Mouse (Mus musculus) olfactory bulb, adult 2 months (tissue): ENCODE data around the gene Calm3. TPM values are rescaled to one million over a fixed set of nuclear protein-coding genes. Genes with fewer than 3 reads are reported as not detected.

Experiments used
- H3K27ac ChIP-seq: fragments of 200-500 bp; 2 replicates; pipeline ENCODE4 v1.5.1; 2012; ENCODE audit warnings: low read depth, low read length; ENCODE audit not compliant: insufficient read depth
- H3K4me1 ChIP-seq: fragments of 200-500 bp; 2 replicates; pipeline ENCODE4 v1.6.1; 2012; ENCODE audit warnings: low read length; ENCODE audit not compliant: control insufficient read depth, insufficient read depth
- H3K4me3 ChIP-seq: fragments of 200-500 bp; 2 replicates; pipeline ENCODE4 v1.5.1; 2012; ENCODE audit warnings: mild to moderate bottlenecking, low read depth, low read length, moderate library complexity; ENCODE audit not compliant: insufficient read depth
- CTCF ChIP-seq: fragments of 200-500 bp; IDR thresholded peaks from 2 replicates; pipeline ENCODE4 v1.5.1; 2012; ENCODE audit warnings: low read depth, mild to moderate bottlenecking, low read length, moderate library complexity; ENCODE audit not compliant: insufficient read depth
- POLR2A ChIP-seq: fragments of 200-500 bp; IDR thresholded peaks from 2 replicates; pipeline ENCODE4 v1.6.1; 2012; ENCODE audit warnings: mild to moderate bottlenecking, low read depth, low read length, moderate library complexity; ENCODE audit not compliant: insufficient read depth
- WGBS: fragments of 180-500 bp; shearing (Covaris S2); methylation state at CpG from one replicate; pipeline ENCODE4 v1.1.7; 2018; 5-methylcytosine and 5-hydroxymethylcytosine counted together
- polyA plus RNA-seq: library from polyadenylated mRNA; stranded (reverse); fragments of >200 nt; gene quantifications from 2 replicates; pipeline ENCODE4 v1.2.4, GENCODE M21; 2012; ENCODE audit warnings: low replicate concordance; ENCODE audit not compliant: missing spikeins, insufficient read depth, insufficient read length

Gene Calm3
- polyA plus RNA-seq, 1 experiment = 1,020 TPM

GRCm38 (mm10) chr7:16930850-16931249 is 6.9 kb upstream of the Calm3 start:
- 4% methylated on average over 1 of the region's 1 CpGs for WGBS
- TF ChIP-seq CTCF (peak; percentile 19; the same call in 1 of the 2 replicates), POLR2A (no peak)
- Histone ChIP-seq H3K27ac (no peak overlapping the region), H3K4me3 (no peak overlapping the region), H3K4me1 (peaks cover 12% of the 10 kb centered on the region)

GRCm38 (mm10) chr7:16928341-16928740 is 4.4 kb upstream of the Calm3 start:
- no peak overlapping the region for H3K27ac ChIP-seq
- no peak for TF ChIP-seq POLR2A
- no peak for TF ChIP-seq CTCF
- WGBS = 11% methylated on average over 2 of the region's 2 CpGs

DNA sequence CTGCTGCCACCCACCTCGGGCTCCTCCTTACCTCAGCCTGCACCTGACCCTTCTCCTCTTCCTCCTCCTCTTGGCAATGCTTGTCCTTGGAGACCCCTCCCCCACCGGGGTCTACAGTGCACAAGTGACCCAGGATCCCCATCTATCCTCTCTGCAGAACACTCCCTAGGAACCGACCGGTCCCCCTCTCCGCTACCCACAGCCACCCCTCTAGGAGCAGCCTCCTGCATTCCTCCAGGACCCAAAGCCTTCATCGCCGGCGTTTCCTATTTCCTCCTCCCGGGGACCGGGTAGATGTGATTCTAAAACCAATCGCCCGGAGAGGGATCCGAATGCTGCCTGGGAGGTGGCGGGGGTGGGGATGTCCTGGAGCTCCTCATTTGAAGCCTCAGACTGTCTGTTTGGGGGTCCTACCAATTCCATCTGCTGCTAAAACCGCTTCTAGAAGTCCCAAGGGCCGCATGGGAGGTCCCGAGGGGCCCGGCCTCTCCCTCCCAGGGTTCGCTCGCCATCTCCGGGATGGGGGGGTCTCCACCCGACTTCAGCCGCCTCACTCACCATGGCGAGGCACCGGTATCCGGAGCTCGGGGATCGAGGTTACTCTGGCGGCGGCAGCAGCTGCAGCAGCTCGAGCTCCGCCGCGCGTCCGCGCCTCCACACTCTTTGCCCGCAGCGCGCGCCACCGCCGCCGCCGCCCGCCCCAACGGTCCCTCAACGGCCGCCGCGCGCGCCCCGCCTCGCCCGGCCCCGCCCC is 454 bp downstream of the Calm3 start:
- under 1% methylated on average over 55 of the region's 57 CpGs for WGBS
- Histone ChIP-seq H3K4me3 (peak overlapping the region; percentile 89), H3K4me1 (peaks cover 41% of the 10 kb centered on the region), H3K27ac (peak overlapping the region; percentile 96)
- TF ChIP-seq CTCF (no peak), POLR2A (peak; percentile 75)

More at GRCm38 (mm10) chr7:16928341-16928740, 4.4 kb upstream of the Calm3 start:
- no peak overlapping the region for H3K4me3 ChIP-seq
- H3K4me1 ChIP-seq = peaks cover 7% of the 10 kb centered on the region

DNA sequence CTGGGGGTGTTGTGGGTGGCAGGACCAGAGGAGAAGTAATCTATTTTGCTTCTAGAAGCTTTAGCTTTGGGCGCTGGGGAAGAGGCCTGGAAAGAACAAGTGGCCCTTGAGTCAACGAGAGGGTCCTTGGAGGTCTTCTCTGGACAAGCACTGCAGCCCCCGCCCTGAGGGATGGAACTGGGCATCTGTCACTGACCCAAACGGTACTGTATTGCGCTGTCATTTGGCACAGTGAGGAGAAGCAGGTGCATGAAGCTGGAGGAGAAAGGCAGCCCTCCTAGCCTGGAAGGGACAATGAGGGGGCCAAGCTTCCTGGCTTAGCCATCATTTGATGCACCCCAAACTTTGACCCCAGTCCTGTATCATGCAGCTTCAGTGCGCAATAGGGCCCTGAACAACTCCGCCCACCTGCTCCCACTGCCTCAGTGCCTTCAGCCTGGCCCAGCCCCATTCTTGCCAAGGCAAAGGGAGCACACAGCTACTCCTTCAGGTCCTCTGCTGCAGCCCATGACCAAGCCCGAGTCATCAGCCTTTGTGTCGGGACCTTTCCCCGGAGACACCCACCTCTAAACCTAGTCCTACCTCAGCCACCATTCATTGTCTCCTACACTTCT is 1.4 kb downstream of the Calm3 start:
- peaks cover 51% of the 10 kb centered on the region for H3K4me1 ChIP-seq
- no peak for TF ChIP-seq POLR2A
- 18% methylated on average over 10 of the region's 10 CpGs for WGBS
- H3K27ac ChIP-seq = peak overlapping the region; percentile 96
- peak overlapping the region; percentile 89 for H3K4me3 ChIP-seq

- TF ChIP-seq POLR2A = no peak
- no peak for TF ChIP-seq CTCF
- WGBS = 6% methylated on average over 6 of the region's 6 CpGs
- peaks cover 57% of the 10 kb centered on the region for H3K4me1 ChIP-seq
- H3K4me3 ChIP-seq = peak overlapping the region; percentile 89
- H3K27ac ChIP-seq = peak overlapping the region; percentile 52
Measured at GRCm38 (mm10) chr7:16921881-16922335, 2.0 kb downstream of the Calm3 start.

DNA sequence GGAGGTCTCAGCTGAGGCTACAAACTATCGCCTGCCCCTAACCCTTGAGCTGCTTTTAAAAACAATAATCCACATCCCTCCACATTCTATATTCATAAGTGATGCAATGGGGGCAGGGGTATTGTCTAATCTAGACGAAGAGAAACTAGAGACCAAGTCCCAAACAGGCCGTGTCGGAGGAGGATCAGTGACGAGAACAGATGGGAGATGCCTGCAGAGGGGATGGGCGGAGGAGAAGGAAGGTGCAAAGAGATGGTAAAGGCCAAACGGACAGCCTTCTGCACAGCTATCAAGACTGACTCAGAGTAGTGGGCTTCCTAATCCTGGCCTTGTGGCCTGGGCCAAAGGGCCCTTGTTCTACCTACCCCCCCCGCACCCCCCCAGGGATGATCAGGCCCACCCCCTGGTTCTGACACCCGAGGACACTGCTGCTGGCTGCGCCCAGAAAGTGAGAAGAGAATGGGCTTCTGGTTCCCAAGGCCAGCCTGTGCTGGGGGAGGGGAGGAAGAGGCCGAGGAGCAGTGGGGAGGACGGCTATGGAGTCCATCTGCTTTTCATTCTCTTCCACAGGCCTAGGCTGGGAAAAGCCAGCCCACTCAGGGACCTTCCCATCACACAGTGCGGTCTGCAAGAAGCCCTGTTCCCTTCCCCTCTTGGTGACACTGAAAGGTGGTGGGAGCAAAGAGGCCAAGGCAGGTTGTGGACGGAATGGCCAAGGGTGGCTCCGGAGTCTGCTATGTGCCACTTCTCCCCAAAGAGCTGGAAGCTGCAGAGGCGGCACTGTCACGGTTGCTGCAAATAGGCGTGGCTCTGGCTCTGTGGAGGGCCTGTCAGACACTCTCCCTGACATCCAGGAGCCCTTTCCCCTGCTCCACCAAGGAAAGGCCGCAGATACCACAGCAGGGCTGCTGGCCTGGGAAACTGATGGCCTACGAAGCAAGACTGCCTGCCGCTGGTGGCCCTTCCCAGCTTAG is 2.8 kb downstream of the Calm3 start:
- TF ChIP-seq POLR2A (no peak), CTCF (no peak)
- peaks cover 63% of the 10 kb centered on the region for H3K4me1 ChIP-seq
- 18% methylated on average over 21 of the region's 21 CpGs for WGBS
- peak overlapping the region; percentile 52 for H3K27ac ChIP-seq
- H3K4me3 ChIP-seq = peak overlapping the region; percentile 89

DNA sequence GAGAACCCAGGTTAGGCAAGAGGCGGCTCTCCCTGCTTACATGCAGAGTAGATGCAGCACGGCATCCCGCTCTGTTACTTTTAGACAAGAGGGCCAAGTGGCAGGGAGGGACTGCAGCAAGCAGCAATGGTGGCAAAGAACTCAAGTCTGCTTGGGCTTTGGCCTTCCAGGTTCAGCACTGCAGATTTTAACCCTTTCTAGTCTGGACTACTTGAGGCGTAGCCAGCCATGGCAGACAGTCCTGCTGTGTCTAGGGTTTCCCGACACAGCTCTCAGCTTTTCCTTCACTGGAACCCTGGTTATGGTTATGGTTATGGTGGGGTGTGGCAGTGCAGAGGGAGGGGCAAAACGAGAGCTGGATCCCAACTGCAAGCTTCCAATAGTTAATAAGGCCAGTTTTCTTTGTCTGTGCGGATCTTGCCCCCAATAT is 3.7 kb downstream of the Calm3 start:
- TF ChIP-seq CTCF (no peak), POLR2A (no peak)
- H3K4me3 ChIP-seq = peak overlapping the region; percentile 8
- H3K4me1 ChIP-seq = peaks cover 69% of the 10 kb centered on the region
- no peak overlapping the region for H3K27ac ChIP-seq
- WGBS = 35% methylated on average over 7 of the region's 7 CpGs

DNA sequence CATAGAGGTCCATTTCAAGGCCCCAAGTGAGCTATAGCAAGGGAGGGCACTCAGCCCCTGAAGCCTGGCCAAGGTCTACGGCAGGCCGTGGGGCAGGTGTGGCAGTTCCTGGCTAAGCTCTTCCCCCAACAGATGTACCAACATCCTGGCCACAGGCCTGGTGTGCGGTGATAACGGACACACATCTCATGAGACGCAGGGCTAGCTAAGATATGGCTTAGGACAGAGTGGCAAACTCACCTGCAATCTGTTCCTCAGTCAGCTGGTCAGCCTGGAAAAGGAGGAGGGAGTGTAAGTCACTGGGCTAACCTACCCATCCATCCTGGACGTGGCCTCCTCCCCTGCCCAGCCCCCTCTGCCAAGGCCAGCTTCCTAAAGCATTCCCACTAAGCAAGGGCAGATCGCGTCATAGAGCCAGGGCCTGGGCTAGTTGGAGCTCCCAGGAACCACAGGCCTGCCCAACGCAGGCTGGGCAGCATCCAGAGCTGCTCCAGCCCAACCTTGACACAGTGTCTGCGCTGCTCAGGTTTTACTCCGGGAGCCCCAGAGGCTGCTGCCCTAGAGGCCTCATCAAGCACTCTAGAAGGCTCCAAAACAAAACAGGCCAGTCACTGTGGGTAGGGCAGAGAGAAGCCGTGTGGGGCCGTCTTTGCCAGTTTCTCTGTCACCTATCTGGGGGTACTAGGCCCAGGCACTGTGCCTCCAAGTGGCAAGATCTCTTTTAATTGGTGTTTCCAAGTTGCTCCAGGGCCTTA is 4.3 kb downstream of the Calm3 start:
- 43% methylated on average over 13 of the region's 13 CpGs for WGBS
- peak overlapping the region; percentile 8 for H3K4me3 ChIP-seq
- peaks cover 70% of the 10 kb centered on the region for H3K4me1 ChIP-seq
- H3K27ac ChIP-seq = no peak overlapping the region
- TF ChIP-seq POLR2A = no peak
- no peak for TF ChIP-seq CTCF
